Mouse (Mus musculus): Measurements from ENCODE around the gene Pax7. TPM values are rescaled to one million over a fixed set of nuclear protein-coding genes. Genes with fewer than 3 reads are reported as not detected.

Gene Pax7
- polyA plus RNA-seq, 1 experiment from 2014 or later = 0.24 TPM

DNA sequence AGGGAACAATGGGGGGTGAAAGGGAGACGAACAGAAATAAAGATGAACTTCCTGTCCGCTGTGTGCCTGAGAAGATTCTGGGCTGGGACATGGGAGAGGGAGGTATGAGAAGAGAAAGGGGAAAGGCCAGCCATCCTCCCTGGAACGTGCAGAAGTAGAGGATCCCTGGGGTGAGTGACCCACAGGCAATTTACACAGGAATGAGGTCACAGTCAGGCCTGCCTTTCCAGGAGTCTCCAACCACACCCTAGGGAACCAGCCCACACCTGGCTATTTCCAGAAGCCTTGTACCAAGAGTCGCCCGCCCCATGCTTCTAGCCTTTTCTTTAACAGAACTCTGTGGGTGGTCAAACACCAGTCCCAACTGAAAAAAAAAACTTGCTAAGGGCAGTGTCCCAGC is 65.5 kb downstream of the Pax7 start:
- 41% methylated on average over 5 of the region's 5 CpGs for WGBS
- no peak overlapping the region for H3K4me2 ChIP-seq (ENCODE audit: low read length)
- no peak overlapping the region for H3K9ac ChIP-seq (ENCODE audit: low read depth, low read length)
- peaks cover 5% of the 10 kb centered on the region; the same call in 1 of the 2 replicates for H3K27me3 ChIP-seq (replicated peaks; ENCODE audit: control insufficient read depth, insufficient read depth, low read length)
- H3K27ac ChIP-seq (ENCODE audit: low read depth, low read length) = no peak overlapping the region
- 0 out of 2 replicates have a peak, but pooled peaks cover 5% of the 10 kb centered on the region for H3K4me1 ChIP-seq (ENCODE audit: control insufficient read depth, insufficient read depth, low read depth, low read length)
- no peaks in the 10 kb centered on the region for H3K9me3 ChIP-seq (ENCODE audit: control insufficient read depth, low read length)
- ATAC-seq = no peak
- no peaks in the 10 kb centered on the region for H3K36me3 ChIP-seq (ENCODE audit: control insufficient read depth, insufficient read depth, low read length)
- no peak overlapping the region for H3K4me3 ChIP-seq (ENCODE audit: low read length)

GRCm38 (mm10) chr4:139767115-139767718 is 66.1 kb downstream of the Pax7 start:
- H3K36me3 ChIP-seq (ENCODE audit: control insufficient read depth, insufficient read depth, low read length) = no peaks in the 10 kb centered on the region
- H3K27ac ChIP-seq (ENCODE audit: low read depth, low read length) = no peak overlapping the region
- H3K4me1 ChIP-seq (ENCODE audit: control insufficient read depth, insufficient read depth, low read depth, low read length) = 0 out of 2 replicates have a peak, but pooled peaks cover 5% of the 10 kb centered on the region
- H3K9ac ChIP-seq (ENCODE audit: low read depth, low read length) = no peak overlapping the region
- 5% methylated on average over 18 of the region's 18 CpGs for WGBS
- H3K4me3 ChIP-seq (ENCODE audit: low read length) = no peak overlapping the region
- no peak overlapping the region for H3K4me2 ChIP-seq (ENCODE audit: low read length)
- no peaks in the 10 kb centered on the region for H3K9me3 ChIP-seq (ENCODE audit: control insufficient read depth, low read length)
- H3K27me3 ChIP-seq (replicated peaks; ENCODE audit: control insufficient read depth, insufficient read depth, low read length) = peaks cover 6% of the 10 kb centered on the region; the same call in 1 of the 2 replicates
- ATAC-seq = no peak

- 13% methylated on average over 13 of the region's 13 CpGs for WGBS
- Histone ChIP-seq H3K9me3 (ENCODE audit: control insufficient read depth, low read length) (no peaks in the 10 kb centered on the region), H3K27me3 (replicated peaks; ENCODE audit: control insufficient read depth, insufficient read depth, low read length) (peaks cover 4% of the 10 kb centered on the region; the same call in 1 of the 2 replicates), H3K4me2 (ENCODE audit: low read length) (peak overlapping the region; percentile 25; the same call in 1 of the 2 replicates), H3K9ac (ENCODE audit: low read depth, low read length) (no peak overlapping the region), H3K4me3 (ENCODE audit: low read length) (no peak overlapping the region), H3K27ac (ENCODE audit: low read depth, low read length) (no peak overlapping the region), H3K4me1 (ENCODE audit: control insufficient read depth, insufficient read depth, low read depth, low read length) (peaks cover 19% of the 10 kb centered on the region), H3K36me3 (ENCODE audit: control insufficient read depth, insufficient read depth, low read length) (no peaks in the 10 kb centered on the region)
- no peak for ATAC-seq
These were observed 71.4 kb downstream of the Pax7 start for GRCm38 (mm10) chr4:139761911-139762310.

DNA sequence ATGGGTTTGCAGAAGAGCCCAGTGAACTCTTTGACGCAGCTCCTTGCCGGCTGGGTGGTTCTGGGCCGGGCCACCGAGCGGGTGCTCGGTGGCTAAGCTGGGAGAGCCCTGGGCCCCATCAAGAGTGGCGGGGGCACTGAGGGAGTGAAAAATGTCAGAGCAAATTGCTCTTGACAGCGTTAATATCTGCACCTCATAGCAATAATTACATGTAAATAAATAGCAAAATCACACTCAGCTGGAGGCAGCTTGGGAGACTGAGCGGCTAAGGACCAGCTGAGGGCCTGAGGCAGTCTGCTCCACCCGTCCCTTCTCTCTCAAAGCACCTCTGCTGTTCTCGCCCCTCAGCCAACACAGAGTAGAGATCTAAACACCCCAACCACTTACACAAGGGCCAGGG is 72.6 kb downstream of the Pax7 start:
- no peak for ATAC-seq
- H3K36me3 ChIP-seq (ENCODE audit: control insufficient read depth, insufficient read depth, low read length) = no peaks in the 10 kb centered on the region
- H3K4me3 ChIP-seq (ENCODE audit: low read length) = no peak overlapping the region
- no peak overlapping the region for H3K4me2 ChIP-seq (ENCODE audit: low read length)
- 46% methylated on average over 11 of the region's 11 CpGs for WGBS
- H3K9ac ChIP-seq (ENCODE audit: low read depth, low read length) = no peak overlapping the region
- peaks cover 19% of the 10 kb centered on the region for H3K4me1 ChIP-seq (ENCODE audit: control insufficient read depth, insufficient read depth, low read depth, low read length)
- H3K27ac ChIP-seq (ENCODE audit: low read depth, low read length) = no peak overlapping the region
- H3K9me3 ChIP-seq (ENCODE audit: control insufficient read depth, low read length) = no peaks in the 10 kb centered on the region
- H3K27me3 ChIP-seq (replicated peaks; ENCODE audit: control insufficient read depth, insufficient read depth, low read length) = peaks cover 4% of the 10 kb centered on the region; the same call in 1 of the 2 replicates

GRCm38 (mm10) chr4:139758512-139759340 is 74.6 kb downstream of the Pax7 start:
- peak; percentile 63 for ATAC-seq
- H3K27me3 ChIP-seq (replicated peaks; ENCODE audit: control insufficient read depth, insufficient read depth, low read length) = peaks cover 4% of the 10 kb centered on the region; the same call in 1 of the 2 replicates
- H3K4me2 ChIP-seq (ENCODE audit: low read length) = no peak overlapping the region; the same call in 1 of the 2 replicates
- H3K36me3 ChIP-seq (ENCODE audit: control insufficient read depth, insufficient read depth, low read length) = no peaks in the 10 kb centered on the region
- no peaks in the 10 kb centered on the region for H3K9me3 ChIP-seq (ENCODE audit: control insufficient read depth, low read length)
- no peak overlapping the region for H3K4me3 ChIP-seq (ENCODE audit: low read length)
- H3K4me1 ChIP-seq (ENCODE audit: control insufficient read depth, insufficient read depth, low read depth, low read length) = peaks cover 19% of the 10 kb centered on the region
- no peak overlapping the region for H3K9ac ChIP-seq (ENCODE audit: low read depth, low read length)
- H3K27ac ChIP-seq (ENCODE audit: low read depth, low read length) = 0 out of 2 replicates have a peak overlapping the region, but pooled peaks have one; percentile 10
- 11% methylated on average over 17 of the region's 17 CpGs for WGBS

- no peak overlapping the region for H3K27ac ChIP-seq (ENCODE audit: low read depth, low read length)
- no peak overlapping the region for H3K9ac ChIP-seq (ENCODE audit: low read depth, low read length)
- no peak overlapping the region for H3K4me3 ChIP-seq (ENCODE audit: low read length)
- H3K4me2 ChIP-seq (ENCODE audit: low read length) = no peak overlapping the region
- H3K27me3 ChIP-seq (replicated peaks; ENCODE audit: control insufficient read depth, insufficient read depth, low read length) = no peaks in the 10 kb centered on the region
- ATAC-seq = no peak
- H3K4me1 ChIP-seq (ENCODE audit: control insufficient read depth, insufficient read depth, low read depth, low read length) = peaks cover 17% of the 10 kb centered on the region
- 15% methylated on average over 12 of the region's 13 CpGs for WGBS
- no peaks in the 10 kb centered on the region for H3K36me3 ChIP-seq (ENCODE audit: control insufficient read depth, insufficient read depth, low read length)
- no peaks in the 10 kb centered on the region for H3K9me3 ChIP-seq (ENCODE audit: control insufficient read depth, low read length)
These were observed 76.4 kb downstream of the Pax7 start for GRCm38 (mm10) chr4:139756931-139757330.

GRCm38 (mm10) chr4:139754148-139754710 is 79.1 kb downstream of the Pax7 start:
- Histone ChIP-seq H3K27me3 (replicated peaks; ENCODE audit: control insufficient read depth, insufficient read depth, low read length) (no peaks in the 10 kb centered on the region), H3K4me3 (ENCODE audit: low read length) (no peak overlapping the region), H3K9ac (ENCODE audit: low read depth, low read length) (no peak overlapping the region), H3K4me1 (ENCODE audit: control insufficient read depth, insufficient read depth, low read depth, low read length) (peaks cover 12% of the 10 kb centered on the region), H3K4me2 (ENCODE audit: low read length) (no peak overlapping the region), H3K9me3 (ENCODE audit: control insufficient read depth, low read length) (no peaks in the 10 kb centered on the region), H3K36me3 (ENCODE audit: control insufficient read depth, insufficient read depth, low read length) (no peaks in the 10 kb centered on the region), H3K27ac (ENCODE audit: low read depth, low read length) (no peak overlapping the region)
- no peak for ATAC-seq
- WGBS = 57% methylated on average over 11 of the region's 11 CpGs

- no peak for ATAC-seq
- Histone ChIP-seq H3K9me3 (ENCODE audit: control insufficient read depth, low read length) (no peaks in the 10 kb centered on the region), H3K27me3 (replicated peaks; ENCODE audit: control insufficient read depth, insufficient read depth, low read length) (no peaks in the 10 kb centered on the region), H3K27ac (ENCODE audit: low read depth, low read length) (no peak overlapping the region), H3K4me2 (ENCODE audit: low read length) (no peak overlapping the region), H3K9ac (ENCODE audit: low read depth, low read length) (no peak overlapping the region), H3K4me3 (ENCODE audit: low read length) (no peak overlapping the region), H3K36me3 (ENCODE audit: control insufficient read depth, insufficient read depth, low read length) (no peaks in the 10 kb centered on the region), H3K4me1 (ENCODE audit: control insufficient read depth, insufficient read depth, low read depth, low read length) (no peaks in the 10 kb centered on the region)
- WGBS = 85% methylated on average over 5 of the region's 5 CpGs
These were observed 82.4 kb downstream of the Pax7 start for GRCm38 (mm10) chr4:139750926-139751325.
